Mouse (Mus musculus): Measurements from ENCODE around the gene Lgi4. TPM values are rescaled to one million over a fixed set of nuclear protein-coding genes. Genes with fewer than 3 reads are reported as not detected.

The Lgi4 gene
- polyA plus RNA-seq, 1 experiment from 2014 or later: 1.0 TPM

DNA sequence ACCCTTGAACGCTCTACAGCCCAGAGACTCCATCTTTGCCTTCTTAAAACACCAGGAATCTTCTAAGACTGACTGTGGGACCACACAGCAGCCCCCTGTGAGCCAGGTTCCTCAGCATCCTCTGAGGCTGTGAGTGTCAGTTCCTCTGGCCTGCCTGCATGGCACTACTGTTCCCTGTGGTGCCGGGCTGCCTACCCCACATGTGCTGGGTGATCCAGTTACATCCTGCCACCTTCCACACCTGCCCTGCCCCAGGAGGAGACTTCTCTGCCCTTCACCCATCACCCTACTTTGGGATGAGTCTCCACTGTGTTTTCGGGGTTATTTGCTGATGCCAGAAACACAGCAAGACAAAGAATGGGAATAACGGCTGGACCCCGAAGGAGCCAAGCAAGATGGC is 60.4 kb downstream of the Lgi4 start:
- Histone ChIP-seq H3K9ac (ENCODE audit: low read depth, low read length) (no peak overlapping the region), H3K27ac (ENCODE audit: low read depth, low read length) (no peak overlapping the region), H3K4me3 (ENCODE audit: low read depth, low read length) (no peak overlapping the region), H3K4me1 (replicated peaks; ENCODE audit: control insufficient read depth, insufficient read depth, low read length) (no peaks in the 10 kb centered on the region; the same call in 1 of the 2 replicates), H3K27me3 (ENCODE audit: control insufficient read depth, insufficient read depth, low read length) (no peaks in the 10 kb centered on the region; the same call in 1 of the 2 replicates), H3K4me2 (replicated peaks; ENCODE audit: low read depth, low read length) (no peak overlapping the region), H3K9me3 (ENCODE audit: control insufficient read depth, low read length) (no peaks in the 10 kb centered on the region), H3K36me3 (ENCODE audit: control insufficient read depth, insufficient read depth, low read length) (no peaks in the 10 kb centered on the region)
- ATAC-seq (ENCODE audit: low FRiP score): no peak
- DNase-seq (ENCODE audit: low spot score): no peak
- 84% methylated on average over 5 of the region's 5 CpGs for WGBS

Other genes starting within 250 kb of the Lgi4 start
- 0.20 TPM in 1 of 2 replicates, not detected in the other for gene Ffar2, start 235.6 kb upstream of the Lgi4 start, polyA plus RNA-seq (2014; fragmentation: Nextera tagmentation; extraction: Ambion mirVana)
- not detected in 2 replicates for gene Ffar3, start 203.2 kb upstream of the Lgi4 start, polyA plus RNA-seq (2014; fragmentation: Nextera tagmentation; extraction: Ambion mirVana)
- not detected in 2 replicates for gene Ffar1, start 197.8 kb upstream of the Lgi4 start, polyA plus RNA-seq (2014; fragmentation: Nextera tagmentation; extraction: Ambion mirVana)
- gene Cd22, start 179.0 kb upstream of the Lgi4 start, polyA plus RNA-seq (2014; fragmentation: Nextera tagmentation; extraction: Ambion mirVana): not detected in 2 replicates
- 0.28 and 0.73 TPM in 2 replicates for gene Mag, start 144.5 kb upstream of the Lgi4 start, polyA plus RNA-seq (2014; fragmentation: Nextera tagmentation; extraction: Ambion mirVana)
- gene Hamp2, start 134.7 kb upstream of the Lgi4 start, polyA plus RNA-seq (2014; fragmentation: Nextera tagmentation; extraction: Ambion mirVana): not detected in 2 replicates
- gene Hamp, start 115.3 kb upstream of the Lgi4 start, polyA plus RNA-seq (2014; fragmentation: Nextera tagmentation; extraction: Ambion mirVana): not detected in 2 replicates
- gene Usf2, start 102.5 kb upstream of the Lgi4 start, polyA plus RNA-seq (2014; fragmentation: Nextera tagmentation; extraction: Ambion mirVana): 23.5 and 25.4 TPM in 2 replicates
- gene Lsr, start 85.9 kb upstream of the Lgi4 start, polyA plus RNA-seq (2014; fragmentation: Nextera tagmentation; extraction: Ambion mirVana): 12.8 and 13.4 TPM in 2 replicates
- gene Fam187b, start 85.6 kb upstream of the Lgi4 start, polyA plus RNA-seq (2014; fragmentation: Nextera tagmentation; extraction: Ambion mirVana): 0.59 and 1.1 TPM in 2 replicates
- 12.3 and 14.1 TPM in 2 replicates for gene Fxyd5, start 16.9 kb upstream of the Lgi4 start, polyA plus RNA-seq (2014; fragmentation: Nextera tagmentation; extraction: Ambion mirVana)
- gene Fxyd7, start 7.9 kb upstream of the Lgi4 start, polyA plus RNA-seq (2014; fragmentation: Nextera tagmentation; extraction: Ambion mirVana): 8.7 and 12.6 TPM in 2 replicates
- 15.6 and 18.1 TPM in 2 replicates for gene Fxyd1, start 2.1 kb upstream of the Lgi4 start, polyA plus RNA-seq (2014; fragmentation: Nextera tagmentation; extraction: Ambion mirVana)
- gene Fxyd3, start 17.4 kb downstream of the Lgi4 start, polyA plus RNA-seq (2014; fragmentation: Nextera tagmentation; extraction: Ambion mirVana): 6.3 and 8.6 TPM in 2 replicates
- gene Hpn, start 55.9 kb downstream of the Lgi4 start, polyA plus RNA-seq (2014; fragmentation: Nextera tagmentation; extraction: Ambion mirVana): 0.56 and 1.4 TPM in 2 replicates
- 0.60 and 0.86 TPM in 2 replicates for gene Scn1b, start 67.7 kb downstream of the Lgi4 start, polyA plus RNA-seq (2014; fragmentation: Nextera tagmentation; extraction: Ambion mirVana)
- gene Gramd1a, start 96.6 kb downstream of the Lgi4 start, polyA plus RNA-seq (2014; fragmentation: Nextera tagmentation; extraction: Ambion mirVana): 120 and 125 TPM in 2 replicates
- not detected in 2 replicates for gene Scgb2b2, start 231.2 kb downstream of the Lgi4 start, polyA plus RNA-seq (2014; fragmentation: Nextera tagmentation; extraction: Ambion mirVana)
- not detected in 2 replicates for gene Scgb1b2, start 232.5 kb downstream of the Lgi4 start, polyA plus RNA-seq (2014; fragmentation: Nextera tagmentation; extraction: Ambion mirVana)

Measured in hindbrain, embryonic 11.5 days (tissue).